Mouse (Mus musculus) ovary, postnatal 10 days (tissue): ENCODE measurements around the gene Dnase2b.

Source experiments
- DNase-seq: peaks from one replicate; pipeline ENCODE4 v3.0.0; 2022; ENCODE audit warnings: low spot score

Dnase2b gene

DNA sequence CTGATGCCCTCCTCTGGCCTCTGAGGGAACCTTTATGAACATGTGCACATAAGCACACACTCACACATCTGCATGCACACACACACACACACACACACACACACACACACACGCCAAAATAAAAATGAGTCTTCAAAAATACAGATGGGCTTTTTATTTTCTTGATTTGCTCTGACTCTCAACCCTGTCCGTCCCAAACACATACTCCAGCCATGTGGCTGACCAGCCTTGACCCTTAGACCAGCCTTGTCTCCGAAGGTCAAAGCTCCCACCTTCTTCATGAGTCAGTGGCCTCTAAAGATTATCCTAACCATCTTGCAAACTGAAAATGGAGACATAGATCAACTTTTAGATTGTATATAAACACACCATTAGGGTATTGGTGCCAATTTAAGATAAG lies 45.8 kb downstream of the Dnase2b start:
- no peak for DNase-seq

DNA sequence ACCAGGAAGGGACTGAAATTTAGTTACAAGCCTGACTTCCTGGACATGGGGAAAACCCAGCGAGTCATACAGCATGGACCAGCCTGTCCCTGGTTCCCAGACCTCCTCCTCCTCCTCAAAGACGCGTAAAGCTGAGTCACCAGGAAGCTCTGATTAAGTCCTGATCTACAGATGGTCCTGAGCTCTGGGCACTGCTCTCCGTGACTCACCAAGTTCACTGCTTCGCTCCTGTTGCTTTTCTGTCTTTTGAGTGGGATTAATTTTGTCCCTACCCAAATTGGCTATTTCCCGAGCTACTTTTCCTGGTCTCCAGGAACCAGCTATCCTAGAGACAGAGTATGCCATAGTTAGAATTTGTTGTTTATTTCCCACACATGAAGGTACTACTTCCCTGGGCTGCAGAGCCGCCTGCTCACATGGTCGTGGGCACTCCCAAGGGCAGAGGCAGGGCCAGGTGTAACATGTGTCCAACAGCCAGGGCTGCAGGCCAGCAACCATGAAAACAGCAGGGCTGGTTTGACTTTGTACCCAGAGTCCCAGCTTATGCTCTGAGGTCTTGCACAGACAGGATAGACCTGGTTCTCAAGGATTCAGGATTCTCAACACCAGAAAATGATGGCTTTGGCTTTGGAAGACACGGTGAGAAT lies 47.4 kb downstream of the Dnase2b start:
- no peak for DNase-seq

DNA sequence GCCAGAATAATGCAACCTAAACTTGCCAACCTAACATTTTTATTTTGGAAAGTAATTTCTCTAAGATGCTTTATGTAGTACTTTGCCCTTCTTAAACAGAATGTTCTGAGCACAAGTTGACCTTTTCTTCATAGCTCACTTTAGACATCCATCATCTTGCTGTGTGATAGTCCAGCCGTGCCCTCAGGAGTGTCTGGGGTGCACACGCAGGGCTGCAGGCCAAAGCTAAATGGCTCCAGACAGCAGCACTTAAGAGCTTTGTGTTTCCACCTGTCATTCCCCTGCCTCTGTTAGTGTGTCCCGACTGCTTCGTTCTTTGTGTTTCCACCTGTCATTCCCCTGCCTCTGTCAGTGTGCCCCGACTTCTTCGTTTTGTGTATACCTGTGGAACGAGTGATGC lies 48.0 kb downstream of the Dnase2b start:
- DNase-seq: no peak

DNA sequence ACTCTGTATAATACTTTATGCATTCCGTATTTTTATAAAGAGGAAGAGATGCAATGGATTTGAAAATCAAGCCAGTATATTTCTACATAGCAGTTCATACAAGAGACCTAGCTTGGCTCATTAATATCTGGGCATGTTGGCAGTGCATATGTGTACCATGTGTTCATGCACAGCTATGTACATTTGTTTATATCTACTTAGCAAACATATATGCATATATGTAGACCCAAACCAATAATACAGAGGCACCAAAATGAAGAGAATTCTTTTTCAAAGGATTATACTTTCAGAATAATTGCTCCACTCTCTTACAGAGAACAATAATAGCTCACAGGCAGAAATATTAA lies 50.4 kb downstream of the Dnase2b start:
- no peak for DNase-seq

DNA sequence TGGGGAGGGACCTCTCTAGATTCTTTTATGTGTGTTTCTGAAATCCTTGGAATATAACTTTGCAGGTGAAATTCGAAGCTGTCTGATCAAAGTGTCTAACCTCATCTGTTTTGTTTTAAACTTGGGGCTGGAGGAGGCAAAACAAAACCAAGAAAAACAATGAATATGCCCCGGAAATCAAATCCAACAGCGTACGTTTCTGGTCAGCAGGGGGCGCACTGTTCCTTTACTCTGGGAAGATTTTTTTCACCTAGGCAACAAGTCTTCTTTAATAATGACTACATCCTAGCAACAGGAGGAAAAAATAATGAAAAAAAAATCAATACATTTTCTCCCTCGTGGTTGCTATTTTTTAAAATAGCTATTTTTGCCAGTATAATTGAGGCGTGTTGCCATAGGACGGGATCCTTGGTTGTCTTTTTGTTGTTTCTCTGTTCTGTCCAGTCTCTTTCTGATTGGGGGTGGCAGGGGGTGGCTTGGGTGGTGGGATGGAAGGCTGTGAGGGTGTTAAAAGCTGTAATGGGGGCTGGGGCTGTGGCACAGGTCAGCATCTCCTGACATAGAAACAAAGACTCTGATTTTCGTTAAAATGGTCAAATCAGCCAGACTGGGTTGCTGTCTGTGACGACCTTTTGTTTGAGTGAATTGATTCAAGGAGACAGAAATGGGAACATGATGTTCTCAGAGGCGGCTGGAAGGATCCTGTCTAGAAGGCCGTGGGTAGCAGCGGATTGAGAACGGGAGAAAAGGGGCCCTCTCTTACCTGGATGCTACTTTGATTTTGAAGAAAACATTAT lies 50.9 kb downstream of the Dnase2b start:
- DNase-seq: peak; percentile 52

DNA sequence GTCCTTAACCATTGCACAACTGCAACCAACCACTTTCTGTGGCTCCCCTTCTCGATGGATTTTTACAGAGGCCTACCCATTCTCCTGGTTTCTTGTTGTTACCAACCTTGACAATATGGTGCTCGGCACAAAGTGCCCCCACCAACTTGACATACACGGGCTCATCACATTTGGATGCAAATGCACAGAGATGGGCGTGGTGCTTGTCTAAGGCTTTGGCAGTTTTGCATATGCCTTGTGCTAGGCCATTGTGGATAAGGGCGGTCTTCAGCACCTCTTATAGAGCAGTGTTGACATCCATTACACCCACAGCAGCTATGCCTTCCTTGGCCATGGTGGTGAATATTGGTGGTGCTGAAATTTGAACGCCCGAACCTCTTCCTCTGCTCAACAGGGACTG lies 52.5 kb downstream of the Dnase2b start:
- no peak for DNase-seq

- no peak for DNase-seq
These were observed 57.9 kb downstream of the Dnase2b start for GRCm38 (mm10) chr3:146557507-146557906.

GRCm38 (mm10) chr3:146556567-146556966 lies 58.8 kb downstream of the Dnase2b start:
- no peak for DNase-seq

DNA sequence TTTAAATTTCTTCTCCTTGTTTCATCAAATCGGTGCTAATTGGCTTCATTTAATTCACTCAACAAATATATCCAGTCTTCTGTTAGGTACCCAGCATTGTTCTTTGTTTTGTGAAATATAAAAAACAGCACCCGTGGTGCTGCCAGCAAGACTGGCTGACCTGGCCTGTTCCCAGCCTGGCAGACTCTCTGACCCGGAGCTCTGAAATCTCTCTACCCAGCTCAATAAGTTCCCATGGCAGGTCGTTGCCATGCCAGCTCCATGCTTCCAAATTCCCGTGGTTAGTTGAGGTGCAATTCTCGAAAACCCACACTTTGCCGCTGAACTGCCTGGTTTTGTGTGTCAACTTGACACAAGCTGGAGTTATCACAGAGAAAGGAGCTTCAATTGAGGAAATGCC lies 60.6 kb downstream of the Dnase2b start:
- no peak for DNase-seq

DNA sequence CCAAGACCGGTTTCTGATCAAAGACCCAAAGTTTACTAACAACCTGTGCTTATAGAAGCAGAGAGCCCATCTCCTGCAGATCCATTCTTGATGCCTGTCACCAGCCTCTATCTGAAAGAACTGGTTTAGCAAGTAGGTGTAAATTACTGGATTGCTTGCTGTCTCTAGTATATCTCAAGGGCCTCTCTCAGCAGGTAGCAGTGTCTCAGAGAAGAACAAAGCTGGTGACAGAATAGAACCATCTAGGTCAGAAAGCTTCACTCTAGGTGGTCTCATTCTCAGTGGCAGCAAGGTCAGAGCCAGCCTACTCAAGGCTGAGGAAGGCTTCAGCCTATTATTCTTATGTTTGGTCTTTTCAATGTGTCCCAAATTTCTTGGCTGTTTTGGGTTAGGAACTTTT lies 71.8 kb downstream of the Dnase2b start:
- DNase-seq: no peak

DNA sequence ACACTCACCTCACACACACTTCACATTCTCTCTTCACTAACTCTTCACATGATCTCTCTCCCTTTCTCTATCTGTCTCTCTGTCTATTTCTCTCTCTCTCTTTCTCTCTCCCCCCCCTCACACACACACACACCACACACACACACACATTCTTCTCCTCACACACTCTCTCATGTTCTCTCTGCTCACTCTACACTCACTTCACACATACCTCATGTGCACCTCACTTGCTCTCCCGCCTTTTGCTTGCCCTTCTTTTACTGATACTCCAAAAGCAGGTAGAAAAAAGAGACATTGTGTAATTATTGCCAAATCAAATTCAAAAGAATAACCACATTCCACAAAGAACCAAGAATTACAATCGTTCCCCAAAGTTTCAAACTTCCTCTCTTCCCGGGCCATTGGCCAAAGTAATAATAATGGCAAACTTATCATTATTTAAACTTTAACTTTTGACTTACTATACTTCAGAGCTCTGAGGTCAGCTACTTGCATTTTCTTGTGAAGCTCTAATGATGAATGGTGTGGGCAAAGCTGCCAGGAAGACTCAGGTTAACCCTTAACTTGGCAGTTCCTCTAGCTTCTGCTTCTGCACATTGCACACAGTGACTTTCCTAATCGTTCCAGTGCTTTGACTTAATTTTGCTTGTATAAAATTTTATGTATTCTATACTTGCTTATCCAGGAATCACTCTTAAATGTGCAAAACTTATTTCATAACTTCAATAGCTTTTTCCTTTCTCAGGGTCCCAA lies 74.7 kb downstream of the Dnase2b start:
- DNase-seq: no peak

- DNase-seq: no peak
These were observed 80.4 kb downstream of the Dnase2b start for GRCm38 (mm10) chr3:146534986-146535385.
